Mouse (Mus musculus): Measurements from ENCODE around the gene Snrnp25. TPM values are rescaled to one million over a fixed set of nuclear protein-coding genes. Genes with fewer than 3 reads are reported as not detected.

Gene Snrnp25
- polyA plus RNA-seq (2016; fragmentation: Nextera tagmentation; extraction: Ambion mirVana) = 61.4 and 62.7 TPM in 2 replicates

GRCm38 (mm10) chr11:32205058-32205873, at the start of gene Snrnp25:
TSS of gene Snrnp25 (plus strand) at chr11:32205415.
- Histone ChIP-seq H3K27me3 (0 out of 2 replicates have a peak, but pooled peaks cover 3% of the 10 kb centered on the region), H3K4me1 (peaks cover 17% of the 10 kb centered on the region), H3K4me3 (replicated peaks) (peak within 1 kb of the TSS; percentile 66), H3K36me3 (replicated peaks) (peaks cover 31% of the 10 kb centered on the region), H3K4me2 (peak within 1 kb of the TSS; percentile 76), H3K27ac (peak within 1 kb of the TSS; percentile 65), H3K9me3 (no peaks in the 10 kb centered on the region), H3K9ac (peak within 1 kb of the TSS; percentile 82)
- peak; percentile 100 for ATAC-seq (ENCODE audit: low FRiP score)
- WGBS = under 1% methylated on average over 52 of the region's 52 CpGs

- H3K4me1 ChIP-seq = peaks cover 43% of the 10 kb centered on the region
- 69% methylated on average over 7 of the region's 7 CpGs for WGBS
- no peak for ATAC-seq (ENCODE audit: low FRiP score)
Observed at GRCm38 (mm10) chr11:32156854-32157630, 48.2 kb upstream of the Snrnp25 start.

GRCm38 (mm10) chr11:32157791-32158594, 47.2 kb upstream of the Snrnp25 start:
- H3K27ac ChIP-seq = peak overlapping the region; percentile 95
- H3K27me3 ChIP-seq = peaks cover 15% of the 10 kb centered on the region; the same call in 1 of the 2 replicates
- H3K4me1 ChIP-seq = peaks cover 43% of the 10 kb centered on the region
- no peaks in the 10 kb centered on the region for H3K9me3 ChIP-seq
- H3K4me3 ChIP-seq (replicated peaks) = no peak overlapping the region
- H3K4me2 ChIP-seq = peak overlapping the region; percentile 35
- WGBS = 18% methylated on average over 18 of the region's 18 CpGs
- ATAC-seq (ENCODE audit: low FRiP score) = peak; percentile 81
- H3K36me3 ChIP-seq (replicated peaks) = no peaks in the 10 kb centered on the region
- no peak overlapping the region for H3K9ac ChIP-seq

More at GRCm38 (mm10) chr11:32156854-32157630, 48.2 kb upstream of the Snrnp25 start:
- peak overlapping the region; percentile 95 for H3K27ac ChIP-seq
- H3K9ac ChIP-seq = no peak overlapping the region
- H3K9me3 ChIP-seq = no peaks in the 10 kb centered on the region
- H3K36me3 ChIP-seq (replicated peaks) = no peaks in the 10 kb centered on the region
- no peak overlapping the region for H3K4me3 ChIP-seq (replicated peaks)
- H3K27me3 ChIP-seq = peaks cover 15% of the 10 kb centered on the region; the same call in 1 of the 2 replicates
- no peak overlapping the region for H3K4me2 ChIP-seq

GRCm38 (mm10) chr11:32159176-32159575, 46.0 kb upstream of the Snrnp25 start:
- H3K4me2 ChIP-seq = no peak overlapping the region
- peak overlapping the region; percentile 95 for H3K27ac ChIP-seq
- peaks cover 15% of the 10 kb centered on the region; the same call in 1 of the 2 replicates for H3K27me3 ChIP-seq
- no peaks in the 10 kb centered on the region for H3K9me3 ChIP-seq
- WGBS = 90% methylated on average over 3 of the region's 3 CpGs
- no peak overlapping the region for H3K4me3 ChIP-seq (replicated peaks)
- H3K4me1 ChIP-seq = peaks cover 43% of the 10 kb centered on the region
- no peaks in the 10 kb centered on the region for H3K36me3 ChIP-seq (replicated peaks)
- H3K9ac ChIP-seq = no peak overlapping the region
- ATAC-seq (ENCODE audit: low FRiP score) = no peak

- no peak overlapping the region for H3K27ac ChIP-seq
- H3K4me1 ChIP-seq = peaks cover 43% of the 10 kb centered on the region
- no peaks in the 10 kb centered on the region for H3K36me3 ChIP-seq (replicated peaks)
- peaks cover 15% of the 10 kb centered on the region; the same call in 1 of the 2 replicates for H3K27me3 ChIP-seq
- no peak overlapping the region for H3K4me3 ChIP-seq (replicated peaks)
- ATAC-seq (ENCODE audit: low FRiP score) = no peak
- WGBS = 79% methylated on average over 7 of the region's 7 CpGs
- H3K9me3 ChIP-seq = no peaks in the 10 kb centered on the region
- H3K4me2 ChIP-seq = no peak overlapping the region
- H3K9ac ChIP-seq = no peak overlapping the region
Observed at GRCm38 (mm10) chr11:32160341-32160740, 44.9 kb upstream of the Snrnp25 start.

- Histone ChIP-seq H3K4me2 (peak overlapping the region; percentile 55), H3K36me3 (replicated peaks) (no peaks in the 10 kb centered on the region), H3K9ac (peak overlapping the region; percentile 50; the same call in 1 of the 2 replicates), H3K27ac (peak overlapping the region; percentile 83), H3K4me1 (peaks cover 42% of the 10 kb centered on the region), H3K4me3 (replicated peaks) (peak overlapping the region; percentile 24), H3K27me3 (peaks cover 15% of the 10 kb centered on the region; the same call in 1 of the 2 replicates), H3K9me3 (no peaks in the 10 kb centered on the region)
- 7% methylated on average over 9 of the region's 9 CpGs for WGBS
- 0 out of 2 replicates have a peak, but pooled peaks have one; percentile 3 for ATAC-seq (ENCODE audit: low FRiP score)
Observed at GRCm38 (mm10) chr11:32161500-32161899, 43.7 kb upstream of the Snrnp25 start.

- H3K4me2 ChIP-seq = peak overlapping the region; percentile 55
- peak; percentile 88 for ATAC-seq (ENCODE audit: low FRiP score)
- no peaks in the 10 kb centered on the region for H3K9me3 ChIP-seq
- peak overlapping the region; percentile 83 for H3K27ac ChIP-seq
- H3K4me1 ChIP-seq = peaks cover 35% of the 10 kb centered on the region
- no peaks in the 10 kb centered on the region for H3K36me3 ChIP-seq (replicated peaks)
- WGBS = 15% methylated on average over 27 of the region's 28 CpGs
- peaks cover 15% of the 10 kb centered on the region; the same call in 1 of the 2 replicates for H3K27me3 ChIP-seq
- peak overlapping the region; percentile 50; the same call in 1 of the 2 replicates for H3K9ac ChIP-seq
- H3K4me3 ChIP-seq (replicated peaks) = peak overlapping the region; percentile 24
Observed at GRCm38 (mm10) chr11:32161922-32162804, 43.1 kb upstream of the Snrnp25 start.

GRCm38 (mm10) chr11:32166683-32167082, 38.5 kb upstream of the Snrnp25 start:
- Histone ChIP-seq H3K27ac (no peak overlapping the region), H3K27me3 (no peaks in the 10 kb centered on the region; the same call in 1 of the 2 replicates), H3K4me2 (no peak overlapping the region), H3K4me1 (peaks cover 4% of the 10 kb centered on the region), H3K9ac (no peak overlapping the region), H3K4me3 (replicated peaks) (no peak overlapping the region), H3K36me3 (replicated peaks) (no peaks in the 10 kb centered on the region), H3K9me3 (no peaks in the 10 kb centered on the region)
- ATAC-seq (ENCODE audit: low FRiP score) = no peak
- WGBS = 82% methylated on average over 4 of the region's 4 CpGs

- Histone ChIP-seq H3K27ac (no peak overlapping the region), H3K4me2 (no peak overlapping the region), H3K9ac (no peak overlapping the region), H3K9me3 (0 out of 2 replicates have a peak, but pooled peaks cover 2% of the 10 kb centered on the region), H3K36me3 (replicated peaks) (no peaks in the 10 kb centered on the region), H3K4me3 (replicated peaks) (no peak overlapping the region), H3K4me1 (no peaks in the 10 kb centered on the region), H3K27me3 (peaks cover 3% of the 10 kb centered on the region; the same call in 1 of the 2 replicates)
- 80% methylated on average over 1 of the region's 1 CpGs for WGBS
- no peak for ATAC-seq (ENCODE audit: low FRiP score)
Observed at GRCm38 (mm10) chr11:32178506-32178905, 26.7 kb upstream of the Snrnp25 start.

- H3K9ac ChIP-seq = no peak overlapping the region
- H3K36me3 ChIP-seq (replicated peaks) = no peaks in the 10 kb centered on the region
- ATAC-seq (ENCODE audit: low FRiP score) = no peak
- no peak overlapping the region for H3K4me2 ChIP-seq
- H3K4me3 ChIP-seq (replicated peaks) = no peak overlapping the region
- 80% methylated on average over 4 of the region's 4 CpGs for WGBS
- H3K9me3 ChIP-seq = 0 out of 2 replicates have a peak, but pooled peaks cover 2% of the 10 kb centered on the region
- peaks cover 3% of the 10 kb centered on the region; the same call in 1 of the 2 replicates for H3K27me3 ChIP-seq
- no peaks in the 10 kb centered on the region for H3K4me1 ChIP-seq
- no peak overlapping the region for H3K27ac ChIP-seq
Observed at GRCm38 (mm10) chr11:32181246-32181645, 24.0 kb upstream of the Snrnp25 start.
